ENCODE assay signal across 7 mouse cellular contexts in the genomic region with DNA sequence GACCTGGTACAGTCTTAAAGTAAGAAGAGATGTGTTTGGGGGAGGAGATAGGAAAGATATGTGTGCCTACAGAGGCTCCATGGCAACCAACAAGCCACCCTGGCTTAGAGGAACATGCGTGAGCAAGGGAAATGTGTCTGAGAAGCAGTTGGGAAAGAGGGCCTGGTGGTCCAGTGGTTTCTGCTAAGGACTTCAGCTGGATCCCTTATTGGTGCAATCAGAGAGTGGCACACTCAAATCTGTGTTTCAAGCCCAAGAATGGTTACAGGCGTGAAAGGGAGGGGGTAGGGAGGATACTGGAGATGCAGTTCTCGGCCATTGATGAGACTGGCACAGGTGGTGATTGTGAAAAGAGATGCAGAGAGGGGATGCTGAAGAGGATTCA. TPM values are rescaled to one million over a fixed set of nuclear protein-coding genes. Genes with fewer than 3 reads are reported as not detected.
"Had no signal": no experiment of that assay in that cellular context is flagged by ENCODE, and none has a peak within 500 bp of the region (broad histone marks: within the 10 kb centered on the region; RNA-seq: fewer than 3 reads in every experiment).

No protein-coding gene starts in this region.

- H3K27ac ChIP-seq: neural tube, embryonic 12.5 days; neural tube, embryonic 13.5 days; neural tube, embryonic 15.5 days; stomach, embryonic 15.5 days; stomach, postnatal 0 days had no signal

- H3K4me2 ChIP-seq: neural tube, embryonic 12.5 days; neural tube, embryonic 13.5 days; neural tube, embryonic 15.5 days; stomach, embryonic 15.5 days had no signal

- H3K27me3 ChIP-seq: neural tube, embryonic 12.5 days; neural tube, embryonic 13.5 days; neural tube, embryonic 15.5 days; stomach, embryonic 15.5 days had no signal

- H3K4me1 ChIP-seq: neural tube, embryonic 12.5 days; neural tube, embryonic 13.5 days; neural tube, embryonic 15.5 days; stomach, embryonic 15.5 days had no signal

- DNase-seq: right cerebral cortex, postnatal 4 days had no signal

- H3K9me3 ChIP-seq: neural tube, embryonic 12.5 days; neural tube, embryonic 13.5 days; stomach, embryonic 15.5 days had no signal

- H3K36me3 ChIP-seq: neural tube, embryonic 12.5 days; neural tube, embryonic 13.5 days; neural tube, embryonic 15.5 days; stomach, embryonic 15.5 days had no signal

- H3K4me3 ChIP-seq: neural tube, embryonic 12.5 days; neural tube, embryonic 13.5 days; neural tube, embryonic 15.5 days; stomach, embryonic 15.5 days had no signal

RNA-seq across cellular contexts. Expression of gene Ky, which starts 27.1 kb away (rescaled TPM):
- total RNA-seq: neutrophil, adult 5-6 weeks had no signal
